Mouse (Mus musculus) G1E (cell line): ENCODE measurements at regions not wholly inside any gene's neighbourhood (a gene's known extent, or its start where the extent isn't known, plus 50 kb on each side); places are given as distances from the start of the nearest gene placed in this dataset.

Experiments
- CTCF ChIP-seq: IDR thresholded peaks from 2 replicates; pipeline ENCODE4 v1.5.1; 2012; ENCODE audit warnings: low read depth, low read length, inconsistent platforms, mixed read lengths
- POLR2AphosphoS5 ChIP-seq: IDR thresholded peaks from 2 replicates; pipeline ENCODE4 v1.6.1; 2012; ENCODE audit warnings: low read depth, low read length, inconsistent platforms; ENCODE audit not compliant: insufficient replicate concordance

GRCm38 (mm10) chr3:40206326-40206725 lies 324.8 kb upstream of the Intu start:
- TF ChIP-seq CTCF (no peak), POLR2AphosphoS5 (no peak)
